Mouse (Mus musculus) forebrain, embryonic 15.5 days (tissue): Measurements from ENCODE around the gene Mark1. TPM values are rescaled to one million over a fixed set of nuclear protein-coding genes. Genes with fewer than 3 reads are reported as not detected.

Experiments
- ATAC-seq: fragments of 200-750 bp; cut with Nextera tagmentation; replicated peaks from 2 replicates; pipeline ENCODE4 v1.8.0; 2017; ENCODE audit warnings: mild to moderate bottlenecking, moderate TSS enrichment, moderate library complexity
- H3K27ac ChIP-seq: fragments of 300-500 bp; sonication (generic); replicated peaks from 2 replicates; pipeline ENCODE4 v1.5.1; 2015; ENCODE audit warnings: mild to moderate bottlenecking, inconsistent platforms
- H3K27me3 ChIP-seq: fragments of 300-500 bp; sonication (generic); 2 replicates; pipeline ENCODE4 v1.6.1; 2015; ENCODE audit warnings: inconsistent platforms
- H3K36me3 ChIP-seq: fragments of 300-500 bp; sonication (generic); 2 replicates; pipeline ENCODE4 v1.6.1; 2015; ENCODE audit warnings: mild to moderate bottlenecking, inconsistent platforms
- H3K4me1 ChIP-seq: fragments of 300-500 bp; sonication (generic); 2 replicates; pipeline ENCODE4 v1.6.1; 2015; ENCODE audit warnings: inconsistent platforms
- H3K4me2 ChIP-seq: fragments of 300-500 bp; sonication (generic); replicated peaks from 2 replicates; pipeline ENCODE4 v1.6.1; 2015; ENCODE audit warnings: mild to moderate bottlenecking, inconsistent platforms
- H3K4me3 ChIP-seq: fragments of 300-500 bp; sonication (generic); 2 replicates; pipeline ENCODE4 v1.5.1; 2015; ENCODE audit warnings: mild to moderate bottlenecking, inconsistent platforms
- H3K9ac ChIP-seq: fragments of 300-500 bp; sonication (generic); replicated peaks from 2 replicates; pipeline ENCODE4 v1.6.1; 2015; ENCODE audit warnings: mild to moderate bottlenecking, inconsistent platforms
- H3K9me3 ChIP-seq: fragments of 300-500 bp; sonication (generic); 2 replicates; pipeline ENCODE4 v1.6.1; 2016; ENCODE audit warnings: inconsistent platforms
- WGBS: fragments of 180-500 bp; shearing (Covaris S2); methylation state at CpG from one replicate; pipeline ENCODE4 v1.1.7; 2015; ENCODE audit warnings: mixed read lengths; 5-methylcytosine and 5-hydroxymethylcytosine counted together
- polyA plus RNA-seq: library from polyadenylated mRNA; unstranded; fragments of >200 nt; fragmentation: Nextera tagmentation; extraction: Ambion mirVana; gene quantifications from 2 replicates; pipeline ENCODE4 v1.2.1, GENCODE M21; 2015

The Mark1 gene
- polyA plus RNA-seq, 1 experiment from 2014 or later, result 14.6 TPM

- no peaks in the 10 kb centered on the region for H3K9me3 ChIP-seq
- H3K4me1 ChIP-seq, result peaks cover 5% of the 10 kb centered on the region
- ATAC-seq, result no peak
- H3K27me3 ChIP-seq, result no peaks in the 10 kb centered on the region
- peaks cover 48% of the 10 kb centered on the region for H3K36me3 ChIP-seq
- H3K4me2 ChIP-seq, result no peak overlapping the region
- no peak overlapping the region for H3K27ac ChIP-seq
- H3K9ac ChIP-seq, result no peak overlapping the region
- H3K4me3 ChIP-seq, result no peak overlapping the region
- 65% methylated on average over 6 of the region's 6 CpGs for WGBS
Measured at GRCm38 (mm10) chr1:184911861-184912260, 87.5 kb downstream of the Mark1 start.

DNA sequence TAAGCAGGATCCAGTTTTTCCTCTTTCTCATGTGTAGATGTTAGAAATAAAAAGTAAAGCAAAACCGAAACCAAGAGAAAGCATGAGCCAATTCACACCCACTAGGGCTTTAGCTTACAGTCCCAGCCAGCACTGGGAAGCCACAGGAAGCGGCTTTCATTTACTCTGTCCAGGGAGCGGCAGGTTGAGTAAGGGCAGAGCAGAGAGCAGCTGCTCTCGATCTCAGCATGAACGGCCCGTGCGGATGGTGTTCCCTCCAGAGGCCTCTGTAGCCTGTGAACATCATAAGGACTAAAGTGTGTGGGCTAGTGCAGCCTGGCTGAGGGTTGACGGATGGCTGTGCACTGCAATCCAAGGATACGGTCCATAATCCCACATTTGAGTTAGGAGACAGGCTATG lies 90.8 kb downstream of the Mark1 start:
- WGBS, result 80% methylated on average over 9 of the region's 9 CpGs
- ATAC-seq, result no peak
- no peaks in the 10 kb centered on the region for H3K9me3 ChIP-seq
- H3K4me3 ChIP-seq, result no peak overlapping the region
- no peak overlapping the region for H3K27ac ChIP-seq
- no peaks in the 10 kb centered on the region for H3K27me3 ChIP-seq
- H3K4me1 ChIP-seq, result peaks cover 30% of the 10 kb centered on the region
- H3K9ac ChIP-seq, result no peak overlapping the region
- peaks cover 42% of the 10 kb centered on the region for H3K36me3 ChIP-seq
- no peak overlapping the region for H3K4me2 ChIP-seq

GRCm38 (mm10) chr1:184905904-184906745 lies 93.2 kb downstream of the Mark1 start:
- no peaks in the 10 kb centered on the region for H3K9me3 ChIP-seq
- no peak overlapping the region for H3K9ac ChIP-seq
- 35% methylated on average over 12 of the region's 12 CpGs for WGBS
- H3K4me3 ChIP-seq, result no peak overlapping the region
- H3K4me2 ChIP-seq, result no peak overlapping the region
- H3K4me1 ChIP-seq, result peaks cover 30% of the 10 kb centered on the region
- peaks cover 32% of the 10 kb centered on the region for H3K36me3 ChIP-seq
- ATAC-seq, result peak; percentile 83
- H3K27ac ChIP-seq, result peak overlapping the region; percentile 86
- no peaks in the 10 kb centered on the region for H3K27me3 ChIP-seq

DNA sequence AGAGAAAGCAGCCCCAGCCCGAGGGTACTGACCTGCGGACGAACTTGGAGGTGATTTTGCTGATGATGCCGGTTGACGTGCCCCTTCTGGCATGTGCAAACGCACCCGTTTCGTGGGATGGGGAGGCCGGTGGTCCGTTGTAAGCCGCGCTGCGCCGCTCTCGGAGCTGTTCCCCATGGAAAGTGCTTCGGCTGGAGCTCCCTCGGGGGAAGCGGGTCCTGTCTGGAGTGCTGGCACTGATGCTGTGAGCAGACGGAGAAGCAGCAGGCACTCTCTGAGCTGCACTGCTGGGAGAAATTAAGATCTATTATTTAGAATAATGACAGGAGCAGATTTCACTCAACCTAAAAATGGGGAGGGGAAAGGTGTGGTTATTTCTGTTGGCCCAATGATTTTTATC lies 94.0 kb downstream of the Mark1 start:
- Histone ChIP-seq H3K36me3 (peaks cover 33% of the 10 kb centered on the region), H3K9me3 (no peaks in the 10 kb centered on the region), H3K9ac (no peak overlapping the region), H3K4me1 (peaks cover 30% of the 10 kb centered on the region), H3K27ac (peak overlapping the region; percentile 86), H3K4me2 (no peak overlapping the region), H3K27me3 (no peaks in the 10 kb centered on the region), H3K4me3 (no peak overlapping the region)
- WGBS, result 44% methylated on average over 19 of the region's 19 CpGs
- peak; percentile 92 for ATAC-seq

GRCm38 (mm10) chr1:184903697-184904096 lies 95.7 kb downstream of the Mark1 start:
- no peaks in the 10 kb centered on the region for H3K9me3 ChIP-seq
- ATAC-seq, result no peak
- H3K4me1 ChIP-seq, result peaks cover 30% of the 10 kb centered on the region
- H3K9ac ChIP-seq, result no peak overlapping the region
- H3K36me3 ChIP-seq, result peaks cover 29% of the 10 kb centered on the region
- no peak overlapping the region for H3K4me3 ChIP-seq
- no peak overlapping the region for H3K27ac ChIP-seq
- H3K4me2 ChIP-seq, result no peak overlapping the region
- 64% methylated on average over 7 of the region's 7 CpGs for WGBS
- no peaks in the 10 kb centered on the region for H3K27me3 ChIP-seq

DNA sequence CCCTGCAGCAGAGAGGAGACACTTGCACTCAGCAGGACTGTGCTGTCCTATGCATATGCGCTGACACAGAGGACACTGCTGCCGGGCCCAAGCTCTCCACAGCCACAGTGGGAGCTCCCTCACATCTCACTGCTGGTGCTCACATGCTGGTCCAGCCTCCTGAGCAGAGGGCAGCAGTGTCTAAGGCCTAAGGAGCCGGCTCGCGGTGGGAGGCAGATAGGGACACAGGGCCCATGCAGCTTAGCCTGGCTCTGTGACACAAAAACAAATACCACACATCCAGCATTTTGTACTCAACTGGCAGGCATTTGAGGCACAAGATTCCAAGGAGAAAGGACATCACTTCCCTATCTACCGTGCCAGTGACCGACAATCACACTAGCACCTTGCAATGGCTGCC lies 96.5 kb downstream of the Mark1 start:
- Histone ChIP-seq H3K27ac (no peak overlapping the region), H3K4me2 (no peak overlapping the region), H3K4me3 (no peak overlapping the region), H3K9ac (no peak overlapping the region), H3K9me3 (no peaks in the 10 kb centered on the region), H3K27me3 (no peaks in the 10 kb centered on the region), H3K4me1 (peaks cover 30% of the 10 kb centered on the region), H3K36me3 (peaks cover 34% of the 10 kb centered on the region)
- 82% methylated on average over 7 of the region's 7 CpGs for WGBS
- no peak for ATAC-seq

GRCm38 (mm10) chr1:184897350-184897749 lies 102.0 kb downstream of the Mark1 start:
- no peak for ATAC-seq
- Histone ChIP-seq H3K4me1 (no peaks in the 10 kb centered on the region), H3K9me3 (no peaks in the 10 kb centered on the region), H3K27ac (no peak overlapping the region), H3K4me3 (no peak overlapping the region), H3K9ac (no peak overlapping the region), H3K36me3 (peaks cover 27% of the 10 kb centered on the region), H3K27me3 (no peaks in the 10 kb centered on the region), H3K4me2 (no peak overlapping the region)
- WGBS, result 81% methylated on average over 16 of the region's 16 CpGs

DNA sequence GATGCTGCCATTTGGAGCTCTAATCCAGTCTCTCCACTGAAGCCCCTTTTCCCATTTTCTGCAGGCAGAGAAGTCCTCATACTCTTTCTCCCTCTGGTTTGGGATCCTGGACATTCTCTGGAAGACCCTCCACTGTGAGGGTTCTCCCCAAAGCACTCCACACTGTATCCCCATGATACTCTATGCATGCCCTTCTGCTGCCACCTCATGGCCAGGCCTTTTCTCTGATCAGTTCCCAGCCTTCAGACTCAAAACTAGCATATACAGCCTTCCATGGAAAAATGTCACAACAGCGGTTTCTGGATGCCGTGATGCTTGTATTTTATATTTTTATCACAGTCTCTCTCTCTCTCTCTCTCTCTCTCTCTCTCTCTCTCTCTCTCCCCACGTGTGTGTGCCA lies 107.4 kb downstream of the Mark1 start:
- ATAC-seq, result no peak
- Histone ChIP-seq H3K4me2 (no peak overlapping the region), H3K4me1 (no peaks in the 10 kb centered on the region), H3K27me3 (no peaks in the 10 kb centered on the region), H3K36me3 (no peaks in the 10 kb centered on the region; the same call in 1 of the 2 replicates), H3K27ac (no peak overlapping the region), H3K4me3 (no peak overlapping the region), H3K9ac (no peak overlapping the region), H3K9me3 (no peaks in the 10 kb centered on the region)
- 88% methylated on average over 3 of the region's 3 CpGs for WGBS

DNA sequence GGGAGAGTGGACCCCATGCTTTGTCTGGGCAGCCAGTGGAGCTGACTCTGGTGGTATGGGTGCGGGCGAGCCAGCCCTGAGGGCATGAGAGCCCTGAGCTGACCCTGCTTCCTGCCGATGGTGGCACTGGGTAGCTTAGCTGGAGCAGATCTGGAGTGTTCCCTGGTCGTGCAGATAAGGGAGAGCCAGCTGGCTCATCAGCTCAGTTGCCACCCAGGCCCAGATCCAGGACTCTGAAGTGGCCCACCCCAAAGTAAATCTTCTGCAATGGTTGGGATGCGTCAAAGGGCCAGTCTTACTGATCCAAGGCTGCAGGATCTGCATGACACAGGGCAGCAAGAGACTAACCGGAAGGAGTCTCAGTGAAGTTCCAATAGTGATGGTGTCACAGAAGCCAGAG lies 109.9 kb downstream of the Mark1 start:
- no peak overlapping the region for H3K9ac ChIP-seq
- no peak for ATAC-seq
- no peaks in the 10 kb centered on the region for H3K9me3 ChIP-seq
- no peaks in the 10 kb centered on the region for H3K4me1 ChIP-seq
- no peaks in the 10 kb centered on the region for H3K27me3 ChIP-seq
- H3K36me3 ChIP-seq, result no peaks in the 10 kb centered on the region
- no peak overlapping the region for H3K4me2 ChIP-seq
- H3K27ac ChIP-seq, result no peak overlapping the region
- WGBS, result 89% methylated on average over 6 of the region's 6 CpGs
- H3K4me3 ChIP-seq, result no peak overlapping the region

GRCm38 (mm10) chr1:184886160-184886559 lies 113.2 kb downstream of the Mark1 start:
- Histone ChIP-seq H3K9me3 (no peaks in the 10 kb centered on the region), H3K27ac (no peak overlapping the region), H3K36me3 (no peaks in the 10 kb centered on the region), H3K9ac (no peak overlapping the region), H3K27me3 (peaks cover 25% of the 10 kb centered on the region), H3K4me3 (no peak overlapping the region), H3K4me2 (no peak overlapping the region), H3K4me1 (peaks cover 8% of the 10 kb centered on the region)
- ATAC-seq, result no peak
- WGBS, result 63% methylated on average over 1 of the region's 1 CpGs

DNA sequence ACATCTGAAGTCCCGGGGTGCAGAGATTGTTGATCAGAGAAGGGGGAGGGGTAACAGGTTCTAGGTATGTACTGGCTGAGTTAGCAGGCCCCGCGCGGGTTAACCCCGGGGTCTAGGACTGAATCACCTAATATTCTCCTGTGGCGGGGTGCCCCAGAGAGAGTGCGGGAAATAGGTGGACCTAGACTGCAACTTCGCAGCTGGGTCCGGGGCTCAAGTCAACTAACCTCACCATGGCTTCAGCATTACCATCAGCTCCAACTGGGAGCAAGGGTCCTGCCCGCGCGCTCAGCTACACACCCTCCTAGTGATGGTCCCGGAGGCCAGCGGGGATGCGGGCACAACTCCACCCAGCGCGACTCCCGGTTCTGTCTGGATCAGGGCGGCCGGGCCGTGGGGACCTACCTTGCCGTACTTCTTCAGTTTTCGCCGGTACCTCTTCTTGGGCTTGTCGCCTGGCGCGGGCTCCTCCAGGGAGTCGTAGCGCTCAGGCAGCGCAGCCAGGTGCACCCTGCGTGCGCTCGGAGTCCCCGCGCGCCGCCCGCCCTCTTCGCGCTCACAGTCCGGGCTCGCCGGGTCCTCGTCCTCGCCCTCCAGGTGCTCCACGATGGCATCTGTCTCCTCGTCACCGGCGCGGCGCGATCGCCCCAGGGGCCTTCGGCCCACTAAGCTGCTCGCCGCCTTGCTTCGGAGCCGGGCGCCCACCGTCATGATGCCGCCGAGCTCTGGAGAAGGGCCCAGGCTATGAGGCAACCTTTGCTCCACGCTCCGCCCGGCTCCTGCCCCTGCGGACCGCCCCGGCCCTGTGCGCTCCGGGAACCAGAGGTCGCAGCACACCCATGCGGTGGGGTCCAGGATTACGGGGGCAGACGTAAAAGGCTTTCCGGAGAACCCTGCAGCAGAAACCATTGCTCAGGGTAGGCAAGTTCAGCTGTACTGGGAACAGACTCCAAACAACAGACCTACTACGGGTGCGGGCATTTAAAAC lies 116.8 kb downstream of the Mark1 start, which contains the start of gene C130074G19Rik:
Gene C130074G19Rik (minus strand): TSS at position 938 of the 988 bp plus-strand sequence.
- Histone ChIP-seq H3K4me2 (peak within 1 kb of the TSS; percentile 71), H3K27me3 (peaks cover 27% of the 10 kb centered on the region), H3K4me3 (peak within 1 kb of the TSS; percentile 43), H3K9ac (peak within 1 kb of the TSS; percentile 18), H3K27ac (no peak within 1 kb of the TSS), H3K9me3 (no peaks in the 10 kb centered on the region), H3K36me3 (no peaks in the 10 kb centered on the region), H3K4me1 (peaks cover 8% of the 10 kb centered on the region)
- ATAC-seq, result peak; percentile 75
- WGBS, result 3% methylated on average over 77 of the region's 77 CpGs

DNA sequence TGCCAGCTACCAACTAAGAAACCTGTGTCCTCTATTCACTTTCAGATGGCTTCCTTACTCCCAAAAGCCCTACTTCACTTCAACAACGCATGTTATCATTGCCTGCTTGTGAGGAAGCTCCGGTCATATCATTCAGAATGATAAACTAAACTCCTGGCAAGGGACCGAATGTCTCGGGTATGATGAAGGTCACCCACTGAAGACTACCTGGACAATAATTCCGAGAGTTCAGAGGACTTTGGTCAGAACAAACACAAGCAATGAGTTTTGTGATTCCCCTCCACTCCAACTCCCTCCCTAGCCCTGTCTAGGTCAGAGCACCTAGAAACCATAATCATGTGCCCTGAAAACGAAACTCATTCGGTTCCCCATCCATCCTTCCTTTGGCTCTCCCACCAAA lies 117.5 kb downstream of the Mark1 start:
- ATAC-seq, result no peak

More for the DNA sequence above, 117.5 kb downstream of the Mark1 start:
- Histone ChIP-seq H3K4me1 (peaks cover 8% of the 10 kb centered on the region), H3K4me2 (no peak overlapping the region), H3K4me3 (peak overlapping the region; percentile 43), H3K9ac (no peak overlapping the region), H3K27me3 (peaks cover 27% of the 10 kb centered on the region), H3K36me3 (no peaks in the 10 kb centered on the region), H3K27ac (no peak overlapping the region), H3K9me3 (no peaks in the 10 kb centered on the region)
- WGBS, result 75% methylated on average over 7 of the region's 7 CpGs
